Mouse (Mus musculus) macrophage (primary cell): ENCODE data around the gene Tnfrsf26. TPM values are rescaled to one million over a fixed set of nuclear protein-coding genes. Genes with fewer than 3 reads are reported as not detected.

Experiments used
- H3K27ac ChIP-seq: fragments of 350-480 bp; formaldehyde crosslinking; 2 replicates; pipeline ENCODE4 v1.9.0; 2021
- H3K36me3 ChIP-seq: fragments of 350-480 bp; formaldehyde crosslinking; 2 replicates; pipeline ENCODE4 v1.9.0; 2021; ENCODE audit errors: inconsistent target
- H3K4me3 ChIP-seq: fragments of 350-480 bp; formaldehyde crosslinking; 2 replicates; pipeline ENCODE4 v1.9.0; 2021; ENCODE audit errors: inconsistent target
- H3K79me2 ChIP-seq: fragments of 350-480 bp; formaldehyde crosslinking; 2 replicates; pipeline ENCODE4 v1.9.0; 2021; ENCODE audit errors: inconsistent target
- WGBS: methylation state at CpG from one replicate; pipeline ENCODE4 v1.1.7; 2026; ENCODE audit warnings: inconsistent platforms; ENCODE audit not compliant: missing documents; 5-methylcytosine and 5-hydroxymethylcytosine counted together
- polyA plus RNA-seq: library from polyadenylated mRNA; stranded (reverse); fragments of 250-400 nt; gene quantifications from 3 replicates; pipeline ENCODE4 v1.2.4, GENCODE M21; 2018; ENCODE audit warnings: inconsistent platforms

The Tnfrsf26 gene
- polyA plus RNA-seq, 1 experiment from 2014 or later: 5.9 TPM

GRCm38 (mm10) chr7:143620951-143621350 is 7.6 kb downstream of the Tnfrsf26 start:
- Histone ChIP-seq H3K4me3 (no peak overlapping the region), H3K27ac (no peak overlapping the region), H3K79me2 (peaks cover 20% of the 10 kb centered on the region), H3K36me3 (peaks cover 16% of the 10 kb centered on the region; the same call in 1 of the 2 replicates)
- WGBS: 100% methylated on average over 1 of the region's 1 CpGs

GRCm38 (mm10) chr7:143614404-143615135 is 14.0 kb downstream of the Tnfrsf26 start:
- WGBS: 34% methylated on average over 9 of the region's 9 CpGs
- H3K27ac ChIP-seq: no peak overlapping the region
- H3K4me3 ChIP-seq: no peak overlapping the region
- peaks cover 19% of the 10 kb centered on the region for H3K36me3 ChIP-seq
- H3K79me2 ChIP-seq: no peaks in the 10 kb centered on the region

GRCm38 (mm10) chr7:143612215-143612614 is 16.3 kb downstream of the Tnfrsf26 start:
- WGBS: 78% methylated on average over 2 of the region's 3 CpGs
- Histone ChIP-seq H3K36me3 (peaks cover 17% of the 10 kb centered on the region), H3K79me2 (no peaks in the 10 kb centered on the region), H3K4me3 (no peak overlapping the region), H3K27ac (no peak overlapping the region)

DNA sequence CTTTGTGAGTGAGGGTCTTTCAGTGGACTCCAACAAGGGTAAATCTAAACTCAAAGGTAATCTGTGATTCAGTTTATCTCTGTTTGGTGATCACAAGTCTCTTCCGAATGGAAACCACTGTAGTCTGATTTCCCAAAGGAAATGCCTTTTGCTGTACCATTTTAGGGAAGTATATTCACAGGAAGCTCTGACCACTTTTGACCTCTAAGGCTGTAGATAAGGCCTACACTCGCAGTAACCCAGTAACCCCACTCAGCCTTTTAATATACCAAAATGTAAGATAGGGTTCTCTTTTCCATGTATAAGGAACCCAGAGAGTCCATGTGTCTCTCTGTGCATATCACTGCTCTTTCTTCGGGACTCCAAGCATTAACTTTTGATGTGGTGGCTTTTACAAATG is 23.2 kb downstream of the Tnfrsf26 start:
- Histone ChIP-seq H3K79me2 (no peaks in the 10 kb centered on the region), H3K36me3 (peaks cover 10% of the 10 kb centered on the region; the same call in 1 of the 2 replicates), H3K27ac (0 out of 2 replicates have a peak overlapping the region, but pooled peaks have one; percentile 13), H3K4me3 (no peak overlapping the region)
- 24% methylated on average over 3 of the region's 3 CpGs for WGBS

DNA sequence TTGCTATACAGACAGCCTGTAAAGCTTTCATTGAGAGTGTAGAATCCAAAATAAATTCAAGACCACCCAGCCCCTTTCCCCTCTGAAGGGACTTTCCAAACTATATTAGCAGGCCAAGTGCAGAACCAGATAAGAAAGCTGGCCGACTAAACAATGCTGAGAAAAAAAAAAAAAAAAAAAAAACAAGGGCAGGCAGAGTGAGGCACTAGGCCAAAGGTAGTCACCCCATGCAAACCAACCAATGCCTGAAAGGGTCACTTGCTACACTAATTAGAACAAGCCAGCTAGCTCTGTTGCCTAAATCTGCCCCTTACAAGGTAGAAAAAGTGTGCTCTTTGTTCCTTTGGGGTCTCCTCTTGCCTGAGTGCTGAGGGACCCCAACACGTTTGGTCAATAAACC is 23.6 kb downstream of the Tnfrsf26 start:
- 54% methylated on average over 2 of the region's 2 CpGs for WGBS
- no peaks in the 10 kb centered on the region for H3K79me2 ChIP-seq

DNA sequence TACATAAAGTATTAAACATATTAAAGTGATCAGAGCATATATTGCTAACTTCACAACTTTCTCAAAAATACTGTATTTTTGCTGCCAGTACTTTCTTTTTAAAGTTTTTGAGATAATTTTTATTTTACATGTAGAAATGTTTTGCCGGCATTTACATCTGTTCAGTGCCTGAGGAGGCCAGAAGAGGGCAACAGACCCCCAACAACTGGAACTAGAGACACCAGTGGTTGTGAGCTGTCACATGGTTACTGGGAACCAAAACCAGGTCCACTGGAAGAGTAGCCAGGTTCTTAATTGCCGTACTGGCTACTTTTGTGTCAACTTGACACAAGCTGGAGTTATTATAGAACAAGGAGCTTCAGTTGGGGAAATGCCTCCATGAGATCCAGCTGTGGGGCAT is 26.8 kb downstream of the Tnfrsf26 start:
- H3K36me3 ChIP-seq: no peaks in the 10 kb centered on the region
- H3K27ac ChIP-seq: no peak overlapping the region
- no peak overlapping the region for H3K4me3 ChIP-seq
- 92% methylated on average over 2 of the region's 2 CpGs for WGBS
- H3K79me2 ChIP-seq: peaks cover 31% of the 10 kb centered on the region

More for the DNA sequence above, 23.6 kb downstream of the Tnfrsf26 start:
- H3K36me3 ChIP-seq: peaks cover 10% of the 10 kb centered on the region; the same call in 1 of the 2 replicates
- H3K27ac ChIP-seq: no peak overlapping the region
- no peak overlapping the region for H3K4me3 ChIP-seq

DNA sequence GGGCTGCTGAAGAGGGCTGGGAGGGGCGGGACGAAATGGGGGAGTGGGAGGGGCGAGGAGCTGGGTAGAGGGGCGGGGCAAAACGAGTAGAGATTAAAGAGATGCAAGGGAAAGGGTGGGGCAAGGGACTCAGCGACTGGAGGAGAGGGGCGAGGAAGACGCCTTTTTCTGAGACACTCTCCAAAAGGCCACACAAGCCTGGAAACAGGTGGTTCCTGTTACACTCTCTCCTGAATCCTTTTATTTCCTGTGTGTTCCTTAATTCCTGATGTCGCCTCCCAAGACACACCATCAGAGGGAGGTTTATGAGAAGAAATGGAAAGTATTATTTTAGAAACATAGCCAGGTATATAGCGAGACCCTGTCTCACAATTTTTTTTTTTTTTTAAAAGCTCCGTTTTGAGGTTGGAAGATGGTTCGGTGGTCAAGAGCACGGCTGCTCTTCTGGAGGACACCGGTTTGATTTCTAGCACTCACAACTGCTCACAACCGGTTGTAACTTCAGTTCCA is 28.2 kb downstream of the Tnfrsf26 start:
- 11% methylated on average over 15 of the region's 15 CpGs for WGBS
- peaks cover 45% of the 10 kb centered on the region for H3K79me2 ChIP-seq
- H3K4me3 ChIP-seq: peak overlapping the region; percentile 94
- no peaks in the 10 kb centered on the region for H3K36me3 ChIP-seq
- H3K27ac ChIP-seq: 0 out of 2 replicates have a peak overlapping the region, but pooled peaks have one; percentile 14

DNA sequence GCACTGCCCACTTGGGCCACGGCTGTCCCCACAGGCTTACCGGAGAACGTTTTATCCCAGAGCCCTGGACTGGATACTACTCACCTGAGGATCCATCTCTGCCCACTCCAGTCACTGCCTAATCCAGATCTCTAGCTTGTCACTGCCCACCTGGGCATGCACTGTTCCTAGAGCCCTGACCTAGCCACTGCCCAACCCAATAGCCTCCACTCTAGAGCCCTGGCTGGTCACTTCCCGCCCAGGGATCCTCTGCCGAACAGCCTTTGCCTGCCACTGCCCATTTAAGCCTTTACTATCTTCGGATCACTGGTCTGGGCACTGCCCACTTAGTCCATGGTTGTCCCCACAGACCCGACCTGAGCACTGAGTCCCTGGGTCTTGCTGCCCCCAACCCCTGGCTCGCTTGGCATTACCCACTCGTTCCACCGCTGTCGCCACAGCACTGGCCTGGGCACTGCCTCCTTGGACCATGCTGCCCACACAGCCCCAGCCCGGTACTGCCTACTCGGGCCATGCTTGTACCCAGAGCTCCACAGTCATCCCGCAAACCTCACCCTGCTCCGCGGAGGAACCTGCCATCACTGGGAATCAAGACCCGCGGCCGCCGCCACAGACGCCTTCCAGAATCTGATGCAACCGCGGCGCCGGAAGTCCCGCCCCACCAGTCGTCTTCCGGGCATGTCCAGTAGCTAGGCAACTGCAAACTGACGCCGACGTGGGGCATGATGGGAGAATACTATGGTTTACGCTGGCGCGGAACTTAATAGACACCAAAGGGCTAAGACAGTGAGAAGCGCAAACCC is 28.9 kb downstream of the Tnfrsf26 start, which contains the start of gene Cars:
Gene Cars, minus strand, starts transcription at position 663 of the 803 bp plus-strand sequence.
- 4% methylated on average over 26 of the region's 35 CpGs for WGBS
- Histone ChIP-seq H3K27ac (peak within 1 kb of the TSS; percentile 78), H3K36me3 (no peaks in the 10 kb centered on the region), H3K79me2 (peaks cover 52% of the 10 kb centered on the region), H3K4me3 (peak within 1 kb of the TSS; percentile 94)

GRCm38 (mm10) chr7:143594865-143595264 is 33.7 kb downstream of the Tnfrsf26 start:
- peaks cover 28% of the 10 kb centered on the region; the same call in 1 of the 2 replicates for H3K36me3 ChIP-seq
- 94% methylated on average over 5 of the region's 5 CpGs for WGBS
- no peak overlapping the region for H3K27ac ChIP-seq
- peaks cover 99% of the 10 kb centered on the region for H3K79me2 ChIP-seq
- no peak overlapping the region for H3K4me3 ChIP-seq

GRCm38 (mm10) chr7:143592255-143592654 is 36.3 kb downstream of the Tnfrsf26 start:
- H3K4me3 ChIP-seq: no peak overlapping the region
- H3K79me2 ChIP-seq: peaks cover 84% of the 10 kb centered on the region
- 90% methylated on average over 10 of the region's 10 CpGs for WGBS
- H3K27ac ChIP-seq: no peak overlapping the region
- H3K36me3 ChIP-seq: peaks cover 47% of the 10 kb centered on the region

DNA sequence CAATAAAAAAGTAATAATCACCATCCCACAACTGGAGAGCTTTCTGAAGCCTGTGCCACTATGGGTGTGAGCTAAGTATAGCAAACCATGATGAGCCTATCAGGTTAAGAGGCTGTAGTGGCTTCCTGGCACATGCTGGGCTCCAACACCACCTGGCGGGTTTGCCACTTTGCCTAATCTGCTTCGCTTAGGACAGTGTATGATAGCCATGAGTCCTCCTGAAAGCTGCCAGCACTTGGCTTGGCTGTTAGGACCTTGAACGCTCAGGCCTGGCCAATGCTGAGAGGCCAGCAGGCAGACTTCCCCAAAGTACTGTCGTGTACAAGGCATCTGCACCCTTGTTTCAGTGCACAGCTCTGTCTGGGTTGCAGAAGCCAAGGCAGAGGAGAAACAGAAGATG is 40.5 kb downstream of the Tnfrsf26 start:
- Histone ChIP-seq H3K27ac (no peak overlapping the region), H3K36me3 (peaks cover 85% of the 10 kb centered on the region), H3K4me3 (no peak overlapping the region), H3K79me2 (peaks cover 41% of the 10 kb centered on the region)
- WGBS: 89% methylated on average over 4 of the region's 4 CpGs

GRCm38 (mm10) chr7:143587586-143587985 is 40.9 kb downstream of the Tnfrsf26 start:
- no peak overlapping the region for H3K4me3 ChIP-seq
- no peak overlapping the region for H3K27ac ChIP-seq
- H3K36me3 ChIP-seq: peaks cover 85% of the 10 kb centered on the region
- H3K79me2 ChIP-seq: peaks cover 37% of the 10 kb centered on the region
- 90% methylated on average over 3 of the region's 5 CpGs for WGBS

DNA sequence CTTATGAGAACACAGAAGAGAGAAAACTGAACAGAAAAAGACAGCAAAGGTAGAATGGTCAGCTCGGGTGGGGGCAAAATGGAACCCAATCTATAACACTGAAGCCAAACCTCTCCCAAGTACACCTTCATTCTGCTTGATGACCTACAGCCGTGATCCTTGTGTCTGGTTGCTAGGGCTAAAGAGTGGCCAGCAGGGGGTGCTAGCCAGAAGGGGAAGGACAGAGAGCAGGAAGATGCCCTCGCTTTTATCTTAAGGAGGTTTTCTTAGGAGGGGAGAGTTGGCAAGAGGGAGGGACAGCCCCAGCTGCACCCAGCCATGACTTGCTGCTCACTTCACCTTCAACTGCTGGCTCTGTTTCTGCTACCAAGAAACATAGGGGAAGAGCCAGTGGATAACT is 44.6 kb downstream of the Tnfrsf26 start:
- Histone ChIP-seq H3K79me2 (peaks cover under 1% of the 10 kb centered on the region; the same call in 1 of the 2 replicates), H3K4me3 (no peak overlapping the region)

GRCm38 (mm10) chr7:143583025-143583424 is 45.5 kb downstream of the Tnfrsf26 start:
- WGBS: 97% methylated on average over 5 of the region's 5 CpGs

More for the DNA sequence above, 44.6 kb downstream of the Tnfrsf26 start:
- Histone ChIP-seq H3K36me3 (peaks cover 86% of the 10 kb centered on the region), H3K27ac (no peak overlapping the region)
- 50% methylated on average over 3 of the region's 3 CpGs for WGBS

More at GRCm38 (mm10) chr7:143583025-143583424, 45.5 kb downstream of the Tnfrsf26 start:
- no peak overlapping the region for H3K4me3 ChIP-seq
- H3K27ac ChIP-seq: no peak overlapping the region
- no peaks in the 10 kb centered on the region for H3K79me2 ChIP-seq
- H3K36me3 ChIP-seq: peaks cover 86% of the 10 kb centered on the region
